Mouse (Mus musculus) heart, postnatal 0 days (tissue): Measurements from ENCODE around the gene Atxn7l1.

Source experiments
- CTCF ChIP-seq: IDR thresholded peaks from 2 replicates; pipeline ENCODE4 v1.5.1; 2016; ENCODE audit warnings: antibody characterized with exemption, control low read depth, low read depth
- EP300 ChIP-seq: IDR thresholded peaks from 2 replicates; pipeline ENCODE4 v1.6.1; 2016; ENCODE audit warnings: antibody characterized with exemption, low read depth

GRCm38 (mm10) chr12:33193408-33193901 is 46.0 kb downstream of the Atxn7l1 start:
- no peak for TF ChIP-seq EP300
- TF ChIP-seq CTCF = no peak
